Mouse (Mus musculus) inflammation-experienced regulatory T-cells, adult 6 months (primary cell): ENCODE results near the gene Gm20547. TPM values are rescaled to one million over a fixed set of nuclear protein-coding genes. Genes with fewer than 3 reads are reported as not detected.
"Not testable (repeated sequence)": the region's sequence is repeated elsewhere in the genome, so short reads cannot be mapped to it uniquely, and the experiment has no call there.

Experiments
- ATAC-seq: one replicate; pipeline ENCODE4 v1.8.0; 2017
- polyA plus RNA-seq, 3 experiments: library from polyadenylated mRNA; unstranded; fragments of 100-300 nt; shearing (Covaris generic); gene quantifications; one replicate each; pipeline ENCODE4 v1.2.1; 2017

The Gm20547 gene
- polyA plus RNA-seq, 3 experiments from 2014 or later = 0.26 TPM; not detected in 2

DNA sequence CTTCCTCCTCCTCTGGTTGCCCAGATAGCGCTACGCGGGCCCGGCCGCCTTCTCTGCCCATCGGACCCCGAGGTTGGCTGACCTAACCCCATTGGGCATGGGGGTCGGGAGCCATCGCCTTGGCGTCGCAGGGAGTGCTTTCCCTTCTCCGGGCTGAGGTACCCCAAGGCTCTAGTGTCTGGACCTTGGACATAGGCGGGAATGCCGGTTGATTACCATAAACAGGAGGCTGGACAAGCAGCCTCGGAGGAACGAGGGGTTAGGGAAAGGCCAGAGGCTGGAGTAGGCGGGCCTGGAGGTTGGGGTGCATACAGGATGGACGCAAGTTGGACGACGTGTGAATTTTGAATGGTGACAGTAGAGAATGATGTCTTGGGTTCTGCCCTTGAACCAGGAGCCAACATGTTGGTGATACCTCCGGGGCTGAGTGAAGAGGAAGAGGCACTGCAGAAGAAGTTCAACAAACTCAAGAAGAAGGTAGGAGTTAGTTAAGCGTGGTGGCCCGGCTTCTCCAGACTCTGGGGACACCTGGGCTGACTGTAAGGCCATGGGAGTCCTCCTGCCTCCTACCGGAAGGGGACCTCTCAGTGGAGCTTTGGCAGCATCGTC, 31.2 kb downstream of the Gm20547 start:
- no peak for ATAC-seq

DNA sequence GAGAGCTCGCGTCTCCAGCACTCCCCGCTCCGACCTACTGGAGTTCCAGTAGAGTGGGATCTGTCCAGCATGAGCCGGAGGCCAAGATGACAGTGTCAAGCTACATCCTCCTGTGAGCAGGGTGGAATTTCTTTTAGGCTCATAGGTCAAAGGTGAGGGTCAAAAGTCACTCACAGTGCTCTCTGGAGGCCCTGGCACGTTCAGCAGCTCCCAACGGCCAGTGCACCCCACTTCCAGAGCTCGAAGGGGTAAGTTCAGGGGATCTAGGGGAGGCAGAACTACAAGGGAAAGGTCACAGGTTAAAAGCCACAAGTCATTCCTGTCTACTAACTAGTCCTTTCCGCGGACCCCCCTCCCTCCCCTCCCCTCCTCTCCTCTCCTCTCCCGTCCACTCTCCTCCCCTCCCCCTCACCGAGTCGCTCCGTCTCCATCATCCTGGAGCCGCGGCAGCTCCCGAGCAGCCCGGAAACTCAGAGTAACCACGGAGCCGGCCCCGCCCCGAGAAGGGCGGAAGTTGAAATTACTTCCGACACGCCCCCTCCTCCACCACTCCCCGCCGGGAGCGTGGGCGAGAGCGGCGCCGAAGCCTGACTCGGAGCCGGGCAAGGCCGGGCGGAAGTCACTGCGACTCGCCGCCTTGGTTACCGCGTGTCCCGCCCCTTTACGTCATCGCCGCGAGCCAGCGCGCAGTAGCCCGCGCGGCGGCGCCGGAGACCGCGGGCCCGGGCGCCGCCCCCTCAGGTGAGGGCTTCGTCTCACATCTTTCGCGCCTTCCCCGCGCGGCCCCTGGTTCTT, 31.9 kb downstream of the Gm20547 start, which contains the start of the genes Skiv2l and Nelfe:
Gene Skiv2l, minus strand, starts transcription at position 489 of the 795 bp plus-strand sequence.
Gene Nelfe, plus strand, starts transcription at position 670 of the 795 bp plus-strand sequence.
- ATAC-seq = peak; percentile 98

DNA sequence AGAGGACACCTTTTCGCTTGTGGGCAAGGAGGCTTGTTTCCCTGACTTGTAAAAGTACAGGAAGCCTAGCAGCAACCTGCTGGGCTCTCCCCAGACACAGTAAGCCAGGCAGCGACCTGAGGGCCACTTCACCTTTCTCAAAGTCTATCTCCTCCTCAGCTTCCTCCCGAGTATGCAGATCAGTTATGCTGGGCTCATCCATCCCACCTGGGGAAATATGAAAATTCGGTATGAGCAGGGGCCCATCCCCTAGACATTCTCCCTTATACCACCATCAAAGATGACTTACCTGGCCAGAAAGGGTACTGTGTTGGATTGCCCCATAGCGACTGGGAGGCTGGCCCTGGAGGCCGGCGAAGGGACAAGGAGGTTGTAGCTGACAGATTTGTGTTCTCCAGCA, 34.2 kb downstream of the Gm20547 start:
- ATAC-seq = no peak

DNA sequence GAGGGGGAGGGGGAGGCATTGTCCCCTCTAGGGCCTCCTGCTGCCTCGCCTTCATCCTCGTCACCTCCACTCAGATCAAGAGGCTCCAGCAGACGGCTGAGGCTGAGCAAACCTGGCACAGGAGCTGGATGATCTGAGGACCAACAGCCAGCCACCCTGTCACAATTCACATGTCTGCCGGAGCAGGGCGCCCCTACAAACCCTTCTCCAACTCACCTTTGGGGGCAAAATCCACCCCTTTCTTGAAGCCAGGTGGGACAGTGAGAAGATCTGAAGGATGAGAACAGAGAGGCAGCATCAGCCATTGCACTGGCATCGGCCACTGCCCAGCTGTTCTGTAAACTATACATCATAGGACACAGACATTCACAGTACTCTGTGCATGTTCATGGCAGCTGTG, 34.6 kb downstream of the Gm20547 start:
- no peak for ATAC-seq

DNA sequence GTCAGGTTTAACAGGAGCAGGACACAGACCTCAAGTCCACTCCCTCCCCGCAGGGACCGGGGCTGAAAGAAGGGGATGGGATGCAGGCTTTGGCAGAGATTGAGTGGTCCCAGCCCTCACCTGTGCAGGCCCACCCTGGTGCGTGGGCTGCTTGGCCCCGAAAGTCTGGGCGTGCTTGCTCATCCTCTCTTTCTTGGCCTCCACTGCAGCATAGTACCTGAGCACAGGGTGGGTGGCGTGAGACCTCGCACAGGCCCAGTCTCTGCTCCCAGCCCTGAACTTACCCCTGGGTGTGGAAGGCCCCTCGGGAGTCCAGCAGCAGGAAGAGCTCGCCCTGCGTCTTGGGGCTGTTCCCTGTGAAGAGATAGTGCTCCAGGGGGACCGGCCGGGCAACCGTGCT, 37.0 kb downstream of the Gm20547 start:
- no peak for ATAC-seq

DNA sequence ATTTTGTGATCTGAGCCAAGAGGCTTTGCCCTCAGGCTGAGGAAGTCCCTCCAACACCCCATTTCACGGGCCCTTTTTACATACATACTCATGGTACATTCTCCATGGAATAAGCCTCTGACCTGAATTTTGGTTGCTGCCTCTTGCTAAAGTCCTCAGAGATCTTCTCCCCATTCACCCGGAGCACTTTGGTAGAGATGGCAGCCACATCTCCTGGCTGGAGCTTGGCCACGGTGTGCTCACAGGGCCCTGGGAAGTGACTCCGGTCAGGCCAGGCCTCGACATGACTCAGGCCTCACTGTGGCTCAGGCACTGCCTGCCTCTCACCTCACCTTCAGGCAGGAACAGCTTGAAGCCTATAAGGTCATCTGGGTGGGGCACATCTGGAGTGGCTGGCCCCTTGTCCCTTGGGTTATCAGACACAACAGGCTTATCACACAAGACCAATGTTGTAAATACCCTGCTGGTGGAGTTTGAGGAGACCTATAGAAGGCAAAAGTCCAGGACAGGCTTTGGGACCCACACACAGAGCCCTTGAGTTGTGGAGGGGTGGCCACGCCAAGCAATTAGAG, 41.0 kb downstream of the Gm20547 start:
- ATAC-seq = no peak

DNA sequence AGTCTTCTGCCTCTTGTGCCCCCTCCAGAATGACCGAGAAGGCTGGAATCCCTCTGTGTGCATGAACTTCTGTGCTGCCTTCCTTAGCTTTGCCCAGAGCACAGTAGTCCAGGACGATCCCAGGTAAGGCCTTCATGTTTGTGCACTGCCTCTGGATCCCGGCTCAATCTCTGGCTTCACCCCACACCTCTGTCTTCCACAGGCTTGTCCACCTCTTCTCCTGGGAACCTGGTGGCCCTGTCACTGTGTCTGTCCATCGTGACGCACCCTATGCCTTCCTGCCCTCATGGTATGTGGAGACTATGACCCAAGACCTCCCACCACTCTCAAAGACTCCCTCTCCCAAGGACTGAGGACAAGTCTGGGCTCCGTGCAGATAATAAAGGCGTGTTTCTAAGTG, 43.1 kb downstream of the Gm20547 start:
- no peak for ATAC-seq

DNA sequence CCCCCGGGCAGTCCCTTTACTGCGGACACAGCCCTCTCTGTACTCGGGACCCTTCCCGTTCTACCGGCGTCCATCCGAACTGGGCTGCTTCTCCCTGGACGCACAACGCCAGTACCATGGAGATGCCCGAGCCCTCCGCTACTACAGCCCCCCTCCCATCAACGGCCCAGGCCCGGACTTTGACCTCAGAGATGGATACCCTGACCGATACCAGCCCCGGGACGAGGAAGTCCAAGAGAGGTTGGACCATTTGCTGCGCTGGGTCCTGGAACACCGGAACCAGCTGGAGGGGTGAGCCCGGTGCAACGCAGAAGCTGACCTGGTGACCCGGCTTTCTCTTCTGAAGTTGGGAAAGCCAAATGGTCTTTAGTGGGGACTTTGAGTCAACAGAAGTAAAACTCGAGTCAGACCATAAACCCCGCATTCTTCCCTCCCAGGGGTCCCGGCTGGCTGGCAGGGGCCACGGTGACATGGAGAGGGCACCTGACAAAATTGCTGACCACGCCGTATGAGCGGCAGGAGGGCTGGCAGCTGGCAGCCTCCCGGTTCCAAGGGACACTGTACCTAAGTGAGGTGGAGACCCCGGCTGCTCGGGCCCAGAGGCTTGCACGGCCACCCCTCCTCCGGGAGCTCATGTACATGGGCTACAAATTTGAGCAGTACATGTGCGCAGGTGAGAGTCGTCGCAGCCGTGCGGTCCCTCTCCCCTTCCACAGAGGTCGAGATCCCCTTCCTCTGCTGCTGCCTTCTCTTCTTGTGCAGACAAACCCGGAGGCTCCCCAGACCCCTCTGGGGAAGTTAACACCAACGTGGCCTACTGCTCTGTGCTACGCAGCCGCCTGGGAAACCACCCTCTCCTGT, 44.1 kb downstream of the Gm20547 start:
- peak; percentile 4 for ATAC-seq

DNA sequence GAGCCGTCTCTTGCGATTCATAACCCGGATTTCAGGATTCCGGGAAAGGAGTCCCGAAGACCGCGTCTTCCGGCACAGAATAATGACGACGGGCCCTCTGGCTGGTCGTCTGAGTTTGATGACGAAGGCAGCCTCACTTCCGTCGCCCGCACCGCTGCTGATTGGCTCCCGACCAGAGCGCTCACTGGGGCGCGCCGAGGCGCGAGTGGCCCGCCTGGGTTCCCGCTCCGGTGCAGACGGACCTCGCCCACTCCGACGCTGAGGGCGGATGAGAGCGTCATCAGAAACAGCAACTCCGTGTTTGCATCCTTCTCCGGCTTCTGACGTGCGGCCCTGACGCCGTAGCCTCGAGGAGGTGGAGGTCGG, 45.0 kb downstream of the Gm20547 start, which contains the start of the genes Stk19 and Dxo:
Gene Stk19, minus strand, starts transcription at position 90 of the 366 bp plus-strand sequence.
Gene Dxo, plus strand, starts transcription at position 164 of the 366 bp plus-strand sequence.
- peak; percentile 92 for ATAC-seq

DNA sequence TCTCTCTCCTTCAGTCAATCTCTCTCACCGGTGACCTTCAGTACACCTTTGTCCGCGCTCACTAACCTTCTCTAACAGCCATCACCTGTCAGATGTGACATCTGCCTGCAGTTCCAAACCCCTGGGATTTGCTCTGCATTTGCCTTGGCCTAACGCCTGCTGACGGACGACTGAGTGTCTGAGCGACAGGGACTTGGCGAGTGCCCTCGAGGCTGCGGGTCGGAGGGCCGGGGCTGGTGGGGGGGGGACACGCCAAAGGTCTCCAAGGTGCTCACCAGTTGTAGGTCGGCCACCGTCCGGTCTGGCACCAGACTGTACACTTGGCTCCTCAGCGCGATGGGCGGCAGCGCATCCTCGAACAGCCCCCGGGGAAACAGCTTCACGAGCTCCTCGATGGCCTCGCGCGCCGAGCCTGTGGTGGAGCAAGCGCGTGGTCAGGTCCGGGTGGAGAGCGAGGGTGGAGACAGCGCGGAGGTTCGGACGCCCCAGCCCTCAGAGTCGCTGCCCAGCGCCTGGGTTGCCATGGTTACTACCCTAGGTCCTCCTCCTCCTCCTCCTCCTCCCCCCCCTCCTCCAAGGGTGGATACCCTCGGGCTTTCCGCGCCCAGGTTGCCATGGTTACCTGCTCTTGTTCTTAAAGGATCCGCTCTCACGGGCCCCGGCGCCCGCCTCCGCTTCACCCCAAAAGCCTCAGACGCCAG, 45.5 kb downstream of the Gm20547 start:
- peak; percentile 34 for ATAC-seq

DNA sequence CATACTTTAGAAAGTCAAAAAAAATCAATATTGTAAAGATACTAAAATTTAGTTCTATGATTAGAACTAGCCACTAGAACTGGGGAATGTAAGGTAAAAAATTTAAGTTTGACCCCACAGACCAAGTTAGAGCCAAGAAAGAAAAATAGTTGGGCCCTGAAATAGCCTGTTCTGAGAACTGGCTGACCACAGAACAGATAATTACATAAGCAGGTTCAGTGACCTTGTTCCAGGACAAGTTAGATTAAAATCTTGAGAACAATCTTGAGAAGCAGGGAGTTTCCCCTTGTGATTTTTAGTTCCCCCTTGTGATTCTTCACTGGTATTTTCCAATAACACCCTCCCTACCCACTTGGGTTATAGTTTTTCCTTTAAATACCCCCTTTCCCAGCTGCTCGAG, 51.1 kb downstream of the Gm20547 start:
- not testable (repeated sequence) for ATAC-seq

DNA sequence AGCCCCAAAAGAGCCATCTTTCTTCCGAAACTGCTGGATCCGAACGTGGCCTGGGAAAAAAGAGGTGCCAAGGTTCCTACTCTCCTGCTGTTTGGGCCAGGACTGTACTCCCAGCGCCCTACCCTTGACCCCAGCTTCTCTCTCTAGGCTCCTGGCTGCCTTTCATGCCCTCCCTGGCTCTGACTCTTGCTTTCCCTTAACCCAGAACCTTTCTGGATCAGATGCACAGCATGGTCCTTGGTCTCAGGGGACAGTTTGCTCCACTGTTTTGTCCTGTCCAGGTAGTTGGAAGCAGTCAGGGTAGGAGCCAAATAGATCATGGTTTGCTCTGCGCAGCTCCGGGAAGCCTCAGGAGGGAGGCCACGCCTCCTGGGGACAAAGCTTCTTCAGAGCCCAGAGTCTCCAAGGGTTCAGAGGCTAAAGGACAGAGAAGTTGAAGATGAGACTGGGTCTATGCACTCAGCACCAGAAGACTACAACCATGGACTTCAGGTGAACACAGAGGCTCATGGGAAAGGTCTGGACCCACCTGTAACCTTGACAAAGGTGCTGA, 66.9 kb downstream of the Gm20547 start:
- no peak for ATAC-seq

DNA sequence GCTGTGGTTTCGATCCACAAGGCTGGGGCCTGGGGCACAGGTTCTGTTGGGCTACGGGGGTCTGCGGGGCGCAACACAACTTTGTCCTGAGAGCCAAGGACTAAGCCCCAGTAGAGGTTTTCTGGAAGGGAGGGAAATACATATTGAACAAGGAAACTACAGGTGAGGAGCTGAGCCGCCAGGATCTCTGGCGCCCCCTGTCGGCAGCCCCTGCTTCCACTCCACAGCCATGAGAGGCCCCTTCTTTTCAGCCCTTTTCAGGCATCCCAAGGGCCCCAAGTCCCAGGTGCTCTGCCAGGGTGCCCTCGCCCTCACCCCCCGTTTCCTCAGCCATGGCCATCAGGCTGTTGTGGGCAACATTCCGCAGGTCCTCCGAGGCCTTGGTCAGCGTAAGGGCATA, 68.1 kb downstream of the Gm20547 start:
- ATAC-seq = not testable (repeated sequence)

DNA sequence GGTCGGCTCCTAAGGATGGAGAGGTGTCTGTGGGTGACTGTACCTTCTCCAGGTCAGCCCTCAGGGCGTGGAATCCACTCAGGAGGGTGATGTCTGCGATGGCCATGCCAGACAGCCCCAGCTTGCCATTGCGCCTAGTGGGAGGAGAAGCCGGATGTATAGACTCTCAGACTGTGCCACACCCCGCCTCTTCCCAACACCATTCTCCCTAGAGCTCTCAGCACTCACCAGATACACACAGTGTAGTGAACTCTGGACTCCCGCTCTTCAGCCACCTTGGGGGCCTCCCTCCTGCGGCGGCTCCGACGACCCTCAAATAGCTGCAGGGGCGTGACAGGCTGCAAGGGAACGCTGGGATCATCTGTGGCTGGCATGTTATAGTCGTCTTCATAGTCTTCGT, 70.6 kb downstream of the Gm20547 start:
- no peak for ATAC-seq

DNA sequence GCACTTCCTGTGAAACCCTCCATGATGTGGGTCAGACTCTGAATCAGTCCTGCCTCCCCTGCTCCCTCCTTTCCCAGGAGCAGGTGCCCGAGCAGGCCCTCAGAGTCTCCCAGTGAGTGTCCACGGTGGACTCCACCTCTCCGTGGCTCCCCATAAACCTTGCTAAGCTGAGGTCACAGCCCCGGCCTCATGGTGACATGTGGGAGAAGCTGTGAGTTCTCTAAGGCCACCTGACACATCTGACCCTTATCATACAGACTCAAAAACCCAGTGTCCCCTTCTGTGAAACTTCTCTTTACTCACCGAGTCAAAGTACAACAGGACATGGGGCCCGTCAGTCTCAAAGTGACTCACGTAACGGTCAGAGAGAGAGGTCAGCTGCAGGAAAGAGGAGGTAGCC, 71.0 kb downstream of the Gm20547 start:
- ATAC-seq = not testable (repeated sequence)

DNA sequence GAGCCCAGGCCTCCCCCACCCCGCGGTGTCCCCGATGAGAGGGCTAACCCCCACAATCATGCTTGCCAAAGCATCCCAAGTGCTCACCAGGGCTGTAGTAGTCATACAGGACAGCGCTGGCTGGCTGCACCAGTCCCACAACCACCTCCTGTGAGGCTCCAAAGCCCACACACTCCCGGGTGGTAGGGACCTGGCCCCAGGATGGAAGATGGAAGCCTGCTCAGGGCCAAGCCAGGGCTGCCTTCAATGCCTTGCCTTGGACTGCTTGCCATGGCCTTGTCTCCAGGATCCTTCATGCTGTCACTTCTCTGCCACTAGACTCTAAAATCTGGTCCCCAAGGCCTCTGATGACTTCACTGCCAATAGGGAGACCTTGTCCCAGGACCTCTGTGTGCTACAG, 71.4 kb downstream of the Gm20547 start:
- not testable (repeated sequence) for ATAC-seq

DNA sequence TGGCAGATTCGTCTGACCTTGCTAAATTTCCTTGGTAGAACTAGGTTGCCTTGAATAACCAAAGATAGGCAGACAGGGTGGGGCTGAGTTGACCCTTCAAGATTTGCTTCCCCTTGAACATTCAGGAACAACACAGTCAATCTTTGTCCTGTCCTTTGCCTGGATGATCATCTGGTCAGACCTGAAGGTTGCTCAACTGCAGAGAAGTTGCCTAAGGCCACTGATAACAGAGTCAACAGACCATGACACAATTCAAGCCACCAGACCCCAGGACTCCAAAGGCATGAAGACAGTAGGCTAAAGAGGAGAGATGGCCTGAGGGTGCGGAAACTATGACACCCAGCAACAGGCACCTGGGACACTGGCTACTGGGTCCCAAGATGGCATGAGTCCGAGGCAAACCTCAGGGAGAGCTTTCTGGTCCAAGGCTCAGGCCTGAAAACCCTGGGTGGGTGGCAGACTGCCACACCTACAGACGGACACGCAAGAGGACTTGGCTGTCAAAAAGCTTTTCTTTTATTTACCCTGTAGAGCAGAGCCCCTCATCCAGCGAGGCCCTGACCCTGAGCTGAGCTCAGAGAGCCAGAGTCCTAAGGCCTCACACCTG, 73.1 kb downstream of the Gm20547 start:
- ATAC-seq = no peak

DNA sequence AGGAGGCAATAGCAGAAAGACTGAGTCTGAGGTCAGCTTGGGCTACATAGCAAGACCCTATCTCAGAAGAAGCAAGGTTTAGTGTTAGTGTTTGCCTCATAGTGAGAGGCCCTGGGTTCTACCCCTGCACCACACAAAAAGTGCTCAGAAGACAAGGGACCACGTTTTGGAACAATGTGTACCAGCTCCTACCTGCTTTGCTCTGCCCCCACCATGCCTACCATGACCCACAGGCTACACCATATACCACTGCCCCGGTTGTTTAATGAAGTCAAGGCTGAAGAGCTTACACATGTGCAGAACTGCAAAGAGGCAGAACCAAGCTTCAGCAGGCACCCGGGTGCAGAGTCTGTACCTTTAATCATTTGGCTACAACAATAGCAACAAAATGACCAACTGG, 74.7 kb downstream of the Gm20547 start:
- no peak for ATAC-seq
